Mouse (Mus musculus) erythroblast, embryonic 14.5 days (primary cell): Measurements from ENCODE around the gene Cep135.

ENCODE experiments used
- GATA1 ChIP-seq: IDR thresholded peaks from 2 replicates; pipeline ENCODE4 v1.6.1; 2012; ENCODE audit warnings: low read length, inconsistent platforms, mixed read lengths
- TAL1 ChIP-seq: IDR thresholded peaks from 3 replicates; pipeline ENCODE4 v1.6.1; 2012; ENCODE audit warnings: low read length, inconsistent platforms, mixed read lengths

- TF ChIP-seq GATA1 (no peak), TAL1 (no peak)
These were observed 99.6 kb downstream of the Cep135 start for GRCm38 (mm10) chr5:76687961-76688600.
